Mouse (Mus musculus) kidney, postnatal 0 days (tissue): ENCODE results near the gene Batf3. TPM values are rescaled to one million over a fixed set of nuclear protein-coding genes. Genes with fewer than 3 reads are reported as not detected.

ENCODE experiments used
- ATAC-seq: fragments of 200-750 bp; cut with Nextera tagmentation; replicated peaks from 2 replicates; pipeline ENCODE4 v1.8.0; 2017; ENCODE audit warnings: low read depth, moderate number of reproducible peaks, moderate TSS enrichment, moderate library complexity; ENCODE audit not compliant: low FRiP score
- DNase-seq: peaks from one replicate; pipeline ENCODE4 v3.0.0-alpha.2; 2016; ENCODE audit warnings: low spot score
- H3K27ac ChIP-seq: fragments of 300-500 bp; sonication (generic); 2 replicates; pipeline ENCODE4 v1.5.1; 2014; ENCODE audit warnings: mild to moderate bottlenecking
- H3K27me3 ChIP-seq: fragments of 300-500 bp; sonication (generic); 2 replicates; pipeline ENCODE4 v1.6.1; 2014; ENCODE audit warnings: low read length, mixed read lengths; ENCODE audit not compliant: insufficient read depth
- H3K36me3 ChIP-seq: fragments of 300-500 bp; sonication (generic); 2 replicates; pipeline ENCODE4 v1.6.1; 2014; ENCODE audit warnings: low read length, mixed read lengths; ENCODE audit not compliant: insufficient read depth
- H3K4me1 ChIP-seq: fragments of 300-500 bp; sonication (generic); replicated peaks from 2 replicates; pipeline ENCODE4 v1.6.1; 2014; ENCODE audit warnings: antibody characterized with exemption, low read length, mixed read lengths; ENCODE audit not compliant: insufficient read depth
- H3K4me2 ChIP-seq: fragments of 300-500 bp; sonication (generic); 2 replicates; pipeline ENCODE4 v1.6.1; 2014; ENCODE audit warnings: mild to moderate bottlenecking, low read length, moderate library complexity, mixed read lengths
- H3K4me3 ChIP-seq: fragments of 300-500 bp; sonication (generic); replicated peaks from 2 replicates; pipeline ENCODE4 v1.5.1; 2014; ENCODE audit warnings: low read depth, low read length
- H3K9ac ChIP-seq: fragments of 300-500 bp; sonication (generic); 2 replicates; pipeline ENCODE4 v1.6.1; 2014; ENCODE audit warnings: low read depth, low read length
- H3K9me3 ChIP-seq: fragments of 300-500 bp; sonication (generic); replicated peaks from 2 replicates; pipeline ENCODE4 v1.6.1; 2016; ENCODE audit warnings: low read length, inconsistent platforms, mixed read lengths
- CTCF ChIP-seq: IDR thresholded peaks from 2 replicates; pipeline ENCODE4 v1.5.1; 2016; ENCODE audit warnings: antibody characterized with exemption, low read depth, mild to moderate bottlenecking, moderate library complexity
- whole genome bisulfite sequencing: fragments of 180-500 bp; shearing (Covaris S2); extraction: QIAGEN DNeasy Blood & Tissue Kit; methylation state at CpG from one replicate; pipeline ENCODE4 v1.1.7; 2014; 5-methylcytosine and 5-hydroxymethylcytosine counted together
- polyA plus RNA-seq: library from polyadenylated mRNA; unstranded; fragments of >200 nt; fragmentation: Nextera tagmentation; extraction: Ambion mirVana; gene quantifications from 2 replicates; pipeline ENCODE4 v1.2.1, GENCODE M21; 2015

Gene Batf3
- polyA plus RNA-seq, 1 experiment from 2014 or later, result 10.5 TPM

DNA sequence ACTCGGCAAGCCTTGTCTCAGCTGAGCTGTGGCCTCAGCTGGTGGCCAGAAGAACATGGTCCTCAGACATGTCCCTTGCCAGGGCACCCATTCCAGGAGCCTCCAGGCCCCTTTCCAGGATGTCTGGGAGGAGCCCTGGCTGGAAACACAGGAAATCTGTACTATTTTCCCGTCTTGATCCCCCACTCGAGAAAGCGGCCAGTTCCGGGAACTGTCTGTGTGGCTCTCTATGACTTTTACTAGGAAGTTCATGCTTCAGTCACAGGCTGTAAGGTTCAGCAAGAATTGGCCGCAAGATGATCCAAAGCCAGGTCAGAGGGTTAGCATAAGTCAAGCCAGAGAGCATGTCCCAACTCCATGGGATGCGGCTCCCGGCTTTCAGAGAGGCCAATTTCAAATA is 5.6 kb upstream of the Batf3 start:
- DNase-seq, result peak; percentile 55
- Histone ChIP-seq H3K4me3 (no peak overlapping the region), H3K4me2 (no peak overlapping the region), H3K36me3 (no peaks in the 10 kb centered on the region), H3K9me3 (no peaks in the 10 kb centered on the region), H3K4me1 (0 out of 2 replicates have a peak, but pooled peaks cover 1% of the 10 kb centered on the region), H3K27ac (no peak overlapping the region), H3K9ac (no peak overlapping the region), H3K27me3 (no peaks in the 10 kb centered on the region)
- no peak for ATAC-seq
- WGBS, result 45% methylated on average over 8 of the region's 8 CpGs
- TF ChIP-seq CTCF, result no peak

DNA sequence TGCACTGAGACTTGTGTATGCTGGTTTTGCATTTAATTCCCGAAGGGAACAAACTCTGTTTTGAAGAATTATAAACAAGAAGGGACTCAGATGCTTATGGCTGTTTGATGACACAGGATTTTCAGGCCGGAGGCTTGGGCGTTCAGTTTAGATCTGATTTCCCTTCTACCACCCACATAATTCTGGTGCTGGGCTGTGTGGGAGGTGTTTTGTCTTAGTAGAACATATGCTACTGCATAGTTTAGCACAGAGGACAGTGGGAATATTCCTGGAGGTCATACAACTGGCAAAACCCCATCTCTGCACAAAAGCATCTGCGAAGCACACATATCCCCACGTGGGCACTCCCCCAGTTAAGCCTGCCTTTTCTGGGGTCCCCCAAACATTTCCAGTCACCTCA is 4.1 kb upstream of the Batf3 start:
- 59% methylated on average over 5 of the region's 5 CpGs for WGBS
- ATAC-seq, result no peak
- no peaks in the 10 kb centered on the region for H3K27me3 ChIP-seq
- no peak for TF ChIP-seq CTCF
- no peak overlapping the region for H3K27ac ChIP-seq
- no peaks in the 10 kb centered on the region for H3K9me3 ChIP-seq
- no peak overlapping the region for H3K4me3 ChIP-seq
- no peak overlapping the region for H3K4me2 ChIP-seq
- no peaks in the 10 kb centered on the region for H3K36me3 ChIP-seq
- 0 out of 2 replicates have a peak, but pooled peaks cover 5% of the 10 kb centered on the region for H3K4me1 ChIP-seq
- no peak for DNase-seq
- H3K9ac ChIP-seq, result no peak overlapping the region

DNA sequence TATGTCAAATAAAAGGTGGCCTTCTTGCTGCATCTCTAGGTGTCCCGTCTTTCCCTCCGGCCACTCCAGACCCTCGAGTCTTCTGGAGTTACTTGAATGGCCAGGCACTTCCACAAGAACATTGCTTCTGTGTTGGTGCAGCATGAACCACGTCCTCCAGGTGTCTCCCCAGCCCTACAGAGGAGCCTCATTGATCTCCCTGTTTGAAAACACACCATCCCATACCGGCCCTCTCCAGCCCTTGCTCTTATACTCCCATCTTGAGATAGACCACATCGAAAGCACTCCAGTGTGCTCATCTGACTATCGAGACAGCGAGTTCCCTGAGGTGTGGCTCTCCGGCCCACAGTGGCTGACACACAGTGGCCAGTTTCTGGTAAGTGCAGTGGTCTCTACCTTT is 2.6 kb upstream of the Batf3 start:
- no peak overlapping the region for H3K9ac ChIP-seq
- no peaks in the 10 kb centered on the region for H3K36me3 ChIP-seq
- TF ChIP-seq CTCF, result peak; percentile 64
- WGBS, result 71% methylated on average over 9 of the region's 9 CpGs
- H3K9me3 ChIP-seq, result no peaks in the 10 kb centered on the region
- no peaks in the 10 kb centered on the region for H3K27me3 ChIP-seq
- no peak for ATAC-seq
- no peak overlapping the region for H3K4me2 ChIP-seq
- peak; percentile 42 for DNase-seq
- H3K27ac ChIP-seq, result no peak overlapping the region
- no peak overlapping the region for H3K4me3 ChIP-seq
- 0 out of 2 replicates have a peak, but pooled peaks cover 11% of the 10 kb centered on the region for H3K4me1 ChIP-seq

DNA sequence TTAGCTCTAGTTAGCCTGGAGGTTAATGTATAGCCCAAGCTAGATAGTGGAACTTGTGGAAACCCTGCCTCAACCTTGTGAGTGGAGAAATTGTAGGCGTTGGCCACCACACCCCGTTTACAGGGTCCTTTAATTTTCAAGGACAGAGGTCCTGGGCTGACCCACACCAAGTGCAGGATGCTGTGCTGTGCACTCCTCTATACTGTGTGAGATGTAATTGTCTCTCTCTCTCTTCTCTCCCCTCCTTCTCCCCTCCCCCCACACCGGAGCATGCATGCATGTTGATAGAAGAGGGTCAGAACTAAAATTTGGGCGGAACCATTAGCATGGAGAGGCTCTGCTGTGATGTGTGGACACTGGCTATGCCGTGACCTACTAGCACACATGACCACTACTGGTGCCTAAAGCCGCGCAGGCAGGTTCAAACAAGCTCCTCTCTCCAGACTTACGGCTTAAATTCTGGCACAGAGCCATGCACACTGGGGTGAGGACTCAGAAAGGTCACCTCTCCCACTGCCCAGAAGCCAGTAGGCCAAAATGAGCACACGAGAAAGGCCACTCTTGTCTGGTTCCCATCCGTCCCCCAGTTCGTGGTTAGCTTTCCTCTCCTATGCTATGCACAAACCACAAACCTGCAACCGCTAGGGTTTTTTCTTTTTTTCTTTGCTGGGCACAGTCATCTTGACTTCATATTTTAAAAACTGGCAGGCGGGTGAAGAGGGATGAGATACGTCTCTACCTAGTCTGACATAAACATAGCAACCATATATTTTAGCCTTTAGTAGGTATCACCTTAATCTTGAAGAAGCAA is 571 bp upstream of the Batf3 start:
- TF ChIP-seq CTCF, result no peak
- 0 out of 2 replicates have a peak, but pooled peaks cover 11% of the 10 kb centered on the region for H3K4me1 ChIP-seq
- H3K9me3 ChIP-seq, result no peaks in the 10 kb centered on the region
- DNase-seq (no peak), ATAC-seq (peak; percentile 12; the same call in 1 of the 2 replicates)
- H3K4me2 ChIP-seq, result peak overlapping the region; percentile 98
- WGBS, result 35% methylated on average over 14 of the region's 14 CpGs
- H3K36me3 ChIP-seq, result no peaks in the 10 kb centered on the region
- H3K27me3 ChIP-seq, result no peaks in the 10 kb centered on the region
- H3K4me3 ChIP-seq, result peak overlapping the region; percentile 68
- no peak overlapping the region for H3K27ac ChIP-seq
- 0 out of 2 replicates have a peak overlapping the region, but pooled peaks have one; percentile 56 for H3K9ac ChIP-seq

DNA sequence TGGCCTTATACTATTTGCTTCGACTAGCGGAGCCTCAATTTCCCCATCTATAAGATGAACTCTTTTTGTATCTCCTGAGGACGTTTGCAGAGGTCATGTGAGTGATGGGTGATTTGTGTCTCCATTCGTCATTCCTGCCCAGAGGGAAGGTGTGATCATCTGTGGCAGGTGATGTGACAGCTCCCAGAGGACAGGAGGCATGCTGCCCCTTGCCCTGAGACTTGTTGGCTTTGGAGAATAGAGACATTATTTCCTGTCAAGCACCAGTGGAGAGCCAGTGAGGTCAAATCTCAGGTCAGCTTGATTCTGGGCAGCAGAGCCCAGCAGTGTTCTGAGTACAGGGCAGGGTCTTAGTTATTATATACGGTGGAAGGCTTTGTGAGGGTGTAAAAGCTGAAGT is 1.5 kb downstream of the Batf3 start:
- Histone ChIP-seq H3K4me3 (peak overlapping the region; percentile 68; the same call in 1 of the 2 replicates), H3K9me3 (no peaks in the 10 kb centered on the region), H3K27me3 (no peaks in the 10 kb centered on the region), H3K4me2 (peak overlapping the region; percentile 98; the same call in 1 of the 2 replicates), H3K4me1 (0 out of 2 replicates have a peak, but pooled peaks cover 11% of the 10 kb centered on the region), H3K36me3 (no peaks in the 10 kb centered on the region), H3K9ac (no peak overlapping the region), H3K27ac (no peak overlapping the region)
- ATAC-seq, result no peak
- 33% methylated on average over 5 of the region's 5 CpGs for WGBS
- no peak for DNase-seq
- no peak for TF ChIP-seq CTCF

DNA sequence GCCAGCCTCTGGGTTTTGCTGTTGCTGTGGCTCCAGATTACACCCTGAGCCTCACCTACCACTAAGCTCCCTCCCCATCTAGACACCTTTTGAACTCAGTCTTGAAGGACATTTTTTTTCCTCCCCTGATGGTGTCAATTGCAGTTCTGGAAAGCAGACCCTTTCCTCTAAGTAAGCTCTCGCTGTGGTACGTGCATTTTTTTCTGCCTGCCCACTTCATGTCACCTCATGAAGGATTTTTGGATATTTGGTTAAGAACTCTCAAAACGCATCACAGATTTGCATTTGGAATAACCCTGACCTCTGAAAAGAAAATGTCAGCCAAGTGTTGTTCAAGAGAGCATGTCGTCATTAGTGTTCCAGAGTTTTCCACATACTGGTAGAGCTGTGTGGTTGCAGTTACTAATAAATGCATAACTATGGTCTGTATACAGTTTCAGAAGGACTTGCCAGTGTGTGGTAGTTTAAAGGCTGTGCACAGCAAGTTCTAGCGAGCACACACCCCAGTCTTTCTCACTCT is 2.2 kb downstream of the Batf3 start:
- WGBS, result 65% methylated on average over 5 of the region's 5 CpGs
- no peak for TF ChIP-seq CTCF
- ATAC-seq, result no peak

More for the DNA sequence above, 2.2 kb downstream of the Batf3 start:
- Histone ChIP-seq H3K4me2 (no peak overlapping the region), H3K4me1 (0 out of 2 replicates have a peak, but pooled peaks cover 11% of the 10 kb centered on the region), H3K9me3 (no peaks in the 10 kb centered on the region), H3K27ac (no peak overlapping the region), H3K4me3 (no peak overlapping the region), H3K9ac (no peak overlapping the region), H3K36me3 (no peaks in the 10 kb centered on the region), H3K27me3 (no peaks in the 10 kb centered on the region)
- DNase-seq, result no peak
